Mouse (Mus musculus): Measurements from ENCODE around the gene Vstm2l.

The Vstm2l gene

GRCm38 (mm10) chr2:157914105-157914764 lies at the start of gene Vstm2l:
Gene Vstm2l, plus strand, starts transcription at chr2:157914653.
- DNase-seq: peak; percentile 46

- DNase-seq: no peak
These were observed 47.3 kb upstream of the Vstm2l start for GRCm38 (mm10) chr2:157867126-157867525.

GRCm38 (mm10) chr2:157870247-157870646 lies 44.2 kb upstream of the Vstm2l start:
- DNase-seq: no peak

- peak; percentile 51 for DNase-seq
These were observed 41.2 kb upstream of the Vstm2l start for GRCm38 (mm10) chr2:157873223-157873622.

GRCm38 (mm10) chr2:157873691-157874090 lies 40.8 kb upstream of the Vstm2l start:
- no peak for DNase-seq

- no peak for DNase-seq
These were observed 39.3 kb upstream of the Vstm2l start for GRCm38 (mm10) chr2:157875111-157875510.

- no peak for DNase-seq
These were observed 37.1 kb upstream of the Vstm2l start for GRCm38 (mm10) chr2:157877394-157877793.

- no peak for DNase-seq
These were observed 36.5 kb upstream of the Vstm2l start for GRCm38 (mm10) chr2:157877967-157878366.

- DNase-seq: no peak
These were observed 32.5 kb upstream of the Vstm2l start for GRCm38 (mm10) chr2:157881939-157882338.

- DNase-seq: no peak
These were observed 27.0 kb upstream of the Vstm2l start for GRCm38 (mm10) chr2:157887275-157888025.

GRCm38 (mm10) chr2:157891166-157891565 lies 23.3 kb upstream of the Vstm2l start:
- DNase-seq: no peak

GRCm38 (mm10) chr2:157897131-157897530 lies 17.3 kb upstream of the Vstm2l start:
- DNase-seq: no peak

GRCm38 (mm10) chr2:157913204-157913636 lies 1.2 kb upstream of the Vstm2l start:
- DNase-seq: no peak

- DNase-seq: peak; percentile 44
These were observed 748 bp upstream of the Vstm2l start for GRCm38 (mm10) chr2:157913705-157914104.

GRCm38 (mm10) chr2:157914889-157915517 lies 550 bp downstream of the Vstm2l start:
- DNase-seq: no peak

- DNase-seq: no peak
These were observed 4.1 kb downstream of the Vstm2l start for GRCm38 (mm10) chr2:157918529-157918928.

GRCm38 (mm10) chr2:157921551-157921950 lies 7.1 kb downstream of the Vstm2l start:
- peak; percentile 34 for DNase-seq

- DNase-seq: no peak
These were observed 9.0 kb downstream of the Vstm2l start for GRCm38 (mm10) chr2:157923406-157923805.

- DNase-seq: no peak
These were observed 10.1 kb downstream of the Vstm2l start for GRCm38 (mm10) chr2:157924504-157924903.

- DNase-seq: no peak
These were observed 12.0 kb downstream of the Vstm2l start for GRCm38 (mm10) chr2:157926502-157926901.

- DNase-seq: no peak
These were observed 12.5 kb downstream of the Vstm2l start for GRCm38 (mm10) chr2:157926927-157927326.

- no peak for DNase-seq
These were observed 12.9 kb downstream of the Vstm2l start for GRCm38 (mm10) chr2:157927397-157927796.

GRCm38 (mm10) chr2:157927815-157928214 lies 13.4 kb downstream of the Vstm2l start:
- no peak for DNase-seq

GRCm38 (mm10) chr2:157932655-157933054 lies 18.2 kb downstream of the Vstm2l start:
- no peak for DNase-seq
